Mouse (Mus musculus): ENCODE measurements at regions not wholly inside any gene's neighbourhood (a gene's known extent, or its start where the extent isn't known, plus 50 kb on each side); places are given as distances from the start of the nearest gene placed in this dataset.
A peak's percentile ranks its signal among the peaks of the same experiment; 100 is the strongest.

GRCm38 (mm10) chr16:97686561-97686960 is 75.6 kb upstream of the Tmprss2 start:
- Histone ChIP-seq H3K9me3 (ENCODE audit: control insufficient read depth, low read length) (no peaks in the 10 kb centered on the region), H3K4me1 (ENCODE audit: control insufficient read depth, insufficient read depth, low read length) (no peaks in the 10 kb centered on the region), H3K27me3 (replicated peaks; ENCODE audit: control insufficient read depth, insufficient read depth, low read length) (no peaks in the 10 kb centered on the region), H3K36me3 (ENCODE audit: control insufficient read depth, insufficient read depth, low read length) (no peaks in the 10 kb centered on the region), H3K4me3 (ENCODE audit: low read depth, low read length) (no peak overlapping the region), H3K4me2 (ENCODE audit: low read depth, low read length) (no peak overlapping the region), H3K9ac (ENCODE audit: low read depth, low read length) (no peak overlapping the region), H3K27ac (replicated peaks; ENCODE audit: low read depth, low read length) (no peak overlapping the region)
- peak; percentile 30; the same call in 1 of the 2 replicates for ATAC-seq (ENCODE audit: low read depth)
- WGBS: 69% methylated on average over 4 of the region's 4 CpGs
- peak; percentile 54 for DNase-seq (ENCODE audit: low spot score)

- WGBS: 83% methylated on average over 1 of the region's 1 CpGs
- H3K4me2 ChIP-seq (ENCODE audit: low read depth, low read length): no peak overlapping the region
- H3K36me3 ChIP-seq (ENCODE audit: control insufficient read depth, insufficient read depth, low read length): no peaks in the 10 kb centered on the region
- DNase-seq (ENCODE audit: low spot score) (peak; percentile 69), ATAC-seq (ENCODE audit: low read depth) (peak; percentile 67; the same call in 1 of the 2 replicates)
- no peak overlapping the region for H3K9ac ChIP-seq (ENCODE audit: low read depth, low read length)
- H3K27ac ChIP-seq (replicated peaks; ENCODE audit: low read depth, low read length): no peak overlapping the region
- no peaks in the 10 kb centered on the region for H3K9me3 ChIP-seq (ENCODE audit: control insufficient read depth, low read length)
- no peaks in the 10 kb centered on the region for H3K27me3 ChIP-seq (replicated peaks; ENCODE audit: control insufficient read depth, insufficient read depth, low read length)
- no peaks in the 10 kb centered on the region for H3K4me1 ChIP-seq (ENCODE audit: control insufficient read depth, insufficient read depth, low read length)
- H3K4me3 ChIP-seq (ENCODE audit: low read depth, low read length): no peak overlapping the region
These were observed 74.7 kb upstream of the Tmprss2 start for GRCm38 (mm10) chr16:97685603-97686285.

- Histone ChIP-seq H3K9ac (ENCODE audit: low read depth, low read length) (no peak overlapping the region), H3K36me3 (ENCODE audit: control insufficient read depth, insufficient read depth, low read length) (no peaks in the 10 kb centered on the region), H3K4me3 (ENCODE audit: low read depth, low read length) (no peak overlapping the region), H3K27me3 (replicated peaks; ENCODE audit: control insufficient read depth, insufficient read depth, low read length) (no peaks in the 10 kb centered on the region), H3K4me1 (ENCODE audit: control insufficient read depth, insufficient read depth, low read length) (no peaks in the 10 kb centered on the region), H3K27ac (replicated peaks; ENCODE audit: low read depth, low read length) (no peak overlapping the region), H3K4me2 (ENCODE audit: low read depth, low read length) (no peak overlapping the region), H3K9me3 (ENCODE audit: control insufficient read depth, low read length) (no peaks in the 10 kb centered on the region)
- WGBS: 82% methylated on average over 6 of the region's 6 CpGs
- ATAC-seq (ENCODE audit: low read depth) (no peak), DNase-seq (ENCODE audit: low spot score) (no peak)
These were observed 70.2 kb upstream of the Tmprss2 start for GRCm38 (mm10) chr16:97681191-97681590.

- ATAC-seq (ENCODE audit: low read depth) (no peak), DNase-seq (ENCODE audit: low spot score) (no peak)
- Histone ChIP-seq H3K4me2 (ENCODE audit: low read depth, low read length) (no peak overlapping the region), H3K27me3 (replicated peaks; ENCODE audit: control insufficient read depth, insufficient read depth, low read length) (no peaks in the 10 kb centered on the region), H3K9ac (ENCODE audit: low read depth, low read length) (no peak overlapping the region), H3K36me3 (ENCODE audit: control insufficient read depth, insufficient read depth, low read length) (no peaks in the 10 kb centered on the region), H3K4me3 (ENCODE audit: low read depth, low read length) (no peak overlapping the region), H3K4me1 (ENCODE audit: control insufficient read depth, insufficient read depth, low read length) (no peaks in the 10 kb centered on the region), H3K27ac (replicated peaks; ENCODE audit: low read depth, low read length) (no peak overlapping the region), H3K9me3 (ENCODE audit: control insufficient read depth, low read length) (no peaks in the 10 kb centered on the region)
- 90% methylated on average over 1 of the region's 1 CpGs for WGBS
These were observed 68.8 kb upstream of the Tmprss2 start for GRCm38 (mm10) chr16:97679820-97680219.

- Histone ChIP-seq H3K27me3 (replicated peaks; ENCODE audit: control insufficient read depth, insufficient read depth, low read length) (no peaks in the 10 kb centered on the region), H3K4me2 (ENCODE audit: low read depth, low read length) (no peak overlapping the region), H3K27ac (replicated peaks; ENCODE audit: low read depth, low read length) (no peak overlapping the region), H3K4me1 (ENCODE audit: control insufficient read depth, insufficient read depth, low read length) (no peaks in the 10 kb centered on the region), H3K36me3 (ENCODE audit: control insufficient read depth, insufficient read depth, low read length) (no peaks in the 10 kb centered on the region), H3K4me3 (ENCODE audit: low read depth, low read length) (no peak overlapping the region), H3K9me3 (ENCODE audit: control insufficient read depth, low read length) (no peaks in the 10 kb centered on the region), H3K9ac (ENCODE audit: low read depth, low read length) (no peak overlapping the region)
- no peak for DNase-seq (ENCODE audit: low spot score)
- ATAC-seq (ENCODE audit: low read depth): no peak
- WGBS: 57% methylated on average over 2 of the region's 2 CpGs
These were observed 68.3 kb upstream of the Tmprss2 start for GRCm38 (mm10) chr16:97679252-97679651.

- Histone ChIP-seq H3K4me3 (ENCODE audit: low read depth, low read length) (no peak overlapping the region), H3K27ac (replicated peaks; ENCODE audit: low read depth, low read length) (no peak overlapping the region), H3K36me3 (ENCODE audit: control insufficient read depth, insufficient read depth, low read length) (no peaks in the 10 kb centered on the region), H3K4me2 (ENCODE audit: low read depth, low read length) (no peak overlapping the region), H3K9ac (ENCODE audit: low read depth, low read length) (no peak overlapping the region), H3K4me1 (ENCODE audit: control insufficient read depth, insufficient read depth, low read length) (no peaks in the 10 kb centered on the region), H3K9me3 (ENCODE audit: control insufficient read depth, low read length) (no peaks in the 10 kb centered on the region), H3K27me3 (replicated peaks; ENCODE audit: control insufficient read depth, insufficient read depth, low read length) (no peaks in the 10 kb centered on the region)
- 70% methylated on average over 2 of the region's 2 CpGs for WGBS
- DNase-seq (ENCODE audit: low spot score) (no peak), ATAC-seq (ENCODE audit: low read depth) (no peak)
These were observed 66.6 kb upstream of the Tmprss2 start for GRCm38 (mm10) chr16:97677621-97678020.

GRCm38 (mm10) chr16:97673576-97673975 is 62.6 kb upstream of the Tmprss2 start:
- DNase-seq (ENCODE audit: low spot score) (no peak), ATAC-seq (ENCODE audit: low read depth) (no peak)
- 77% methylated on average over 2 of the region's 2 CpGs for WGBS
- H3K4me2 ChIP-seq (ENCODE audit: low read depth, low read length): no peak overlapping the region
- H3K27ac ChIP-seq (replicated peaks; ENCODE audit: low read depth, low read length): no peak overlapping the region
- no peak overlapping the region for H3K4me3 ChIP-seq (ENCODE audit: low read depth, low read length)
- H3K36me3 ChIP-seq (ENCODE audit: control insufficient read depth, insufficient read depth, low read length): no peaks in the 10 kb centered on the region
- H3K4me1 ChIP-seq (ENCODE audit: control insufficient read depth, insufficient read depth, low read length): no peaks in the 10 kb centered on the region; the same call in 1 of the 2 replicates
- no peak overlapping the region for H3K9ac ChIP-seq (ENCODE audit: low read depth, low read length)
- H3K27me3 ChIP-seq (replicated peaks; ENCODE audit: control insufficient read depth, insufficient read depth, low read length): no peaks in the 10 kb centered on the region
- H3K9me3 ChIP-seq (ENCODE audit: control insufficient read depth, low read length): no peaks in the 10 kb centered on the region

- DNase-seq (ENCODE audit: low spot score) (peak; percentile 73), ATAC-seq (ENCODE audit: low read depth) (peak; percentile 79)
- Histone ChIP-seq H3K9me3 (ENCODE audit: control insufficient read depth, low read length) (no peaks in the 10 kb centered on the region), H3K27me3 (replicated peaks; ENCODE audit: control insufficient read depth, insufficient read depth, low read length) (no peaks in the 10 kb centered on the region; the same call in 1 of the 2 replicates), H3K4me1 (ENCODE audit: control insufficient read depth, insufficient read depth, low read length) (no peaks in the 10 kb centered on the region; the same call in 1 of the 2 replicates), H3K4me3 (ENCODE audit: low read depth, low read length) (no peak overlapping the region), H3K27ac (replicated peaks; ENCODE audit: low read depth, low read length) (no peak overlapping the region), H3K36me3 (ENCODE audit: control insufficient read depth, insufficient read depth, low read length) (no peaks in the 10 kb centered on the region), H3K4me2 (ENCODE audit: low read depth, low read length) (no peak overlapping the region), H3K9ac (ENCODE audit: low read depth, low read length) (no peak overlapping the region)
- 69% methylated on average over 8 of the region's 8 CpGs for WGBS
These were observed 59.4 kb upstream of the Tmprss2 start for GRCm38 (mm10) chr16:97670131-97671038.

Data from embryonic facial prominence, embryonic 14.5 days (tissue).